26 mouse cellular contexts compared by ENCODE assay signal in genomic region chr8:69978456-69978855, GRCm38 (mm10).
"Had no signal": no experiment of that assay in that cellular context is flagged by ENCODE, and none has a peak within 500 bp of the region (broad histone marks: within the 10 kb centered on the region; RNA-seq: fewer than 3 reads in every experiment).

No protein-coding gene starts in this region.

- H3K27me3 ChIP-seq: heart, embryonic 12.5 days; hindbrain, embryonic 12.5 days; intestine, embryonic 15.5 days; limb, embryonic 13.5 days; limb, embryonic 15.5 days; liver, embryonic 13.5 days had no signal

- H3K4me3 ChIP-seq: gastrocnemius, adult 2 months; heart, embryonic 10.5 days; heart, embryonic 12.5 days; hindbrain, embryonic 10.5 days; hindbrain, embryonic 12.5 days; intestine, embryonic 15.5 days; layer of hippocampus, adult 2 months; limb, embryonic 13.5 days; limb, embryonic 15.5 days; liver, embryonic 13.5 days had no signal

- H3K4me2 ChIP-seq: heart, embryonic 12.5 days; hindbrain, embryonic 12.5 days; hindbrain, embryonic 14.5 days; intestine, embryonic 15.5 days; limb, embryonic 13.5 days; limb, embryonic 15.5 days; liver, embryonic 13.5 days had no signal

- H3K9ac ChIP-seq: heart, embryonic 12.5 days; hindbrain, embryonic 12.5 days; hindbrain, embryonic 14.5 days; intestine, embryonic 15.5 days; limb, embryonic 13.5 days; limb, embryonic 15.5 days; liver, embryonic 13.5 days had no signal

- H3K27ac ChIP-seq: gastrocnemius, adult 2 months; heart, embryonic 10.5 days; hindbrain, embryonic 10.5 days; hindbrain, embryonic 12.5 days; hindbrain, embryonic 14.5 days; intestine, embryonic 15.5 days; layer of hippocampus, adult 2 months; limb, embryonic 13.5 days; limb, embryonic 15.5 days; liver, embryonic 13.5 days had no signal

- H3K4me1 ChIP-seq: limb, embryonic 15.5 days had no signal

- H3K9me3 ChIP-seq: heart, embryonic 10.5 days; heart, embryonic 12.5 days; hindbrain, embryonic 10.5 days; hindbrain, embryonic 12.5 days; intestine, embryonic 15.5 days; limb, embryonic 13.5 days; limb, embryonic 15.5 days; liver, embryonic 13.5 days had no signal

- DNase-seq: gastrocnemius, adult 2 months; gastrocnemius, postnatal 10 days; gastrocnemius, postnatal 25 days; heart, adult 18-20 months; heart, postnatal 10 days; heart, postnatal 4 days; kidney, adult 18-20 months; kidney, adult 8-10 months; kidney, postnatal 10 days; kidney, postnatal 25 days; kidney, postnatal 4 days; layer of hippocampus, postnatal 36 days; left cerebral cortex, postnatal 4 days; liver, embryonic 13.5 days had no signal

- H3K36me3 ChIP-seq: heart, embryonic 12.5 days; hindbrain, embryonic 10.5 days; hindbrain, embryonic 12.5 days; intestine, embryonic 15.5 days; limb, embryonic 13.5 days; limb, embryonic 15.5 days; liver, embryonic 13.5 days had no signal

- ATAC-seq: hindbrain, embryonic 16.5 days; inflammation-experienced regulatory T-cells, adult 6 months; intestine, embryonic 15.5 days; intestine, postnatal 0 days had no signal
